8 mouse cellular contexts compared by ENCODE assay signal in genomic region chr1:153751763-153752301, GRCm38 (mm10). TPM values are rescaled to one million over a fixed set of nuclear protein-coding genes. Genes with fewer than 3 reads are reported as not detected.
DNase-seq lines count a peak whose midpoint lies in the region; ATAC-seq and TF ChIP-seq lines count a peak whose summit lies in the region.

No protein-coding gene starts in this region.

- TF ChIP-seq POLR2A in liver, adult 2 months (IDR thresholded peaks at IDR 0.05; ENCODE audit: extremely low read depth, insufficient read depth, low read length): no peak

- peaks cover 4% of the 10 kb centered on the region for H3K4me1 ChIP-seq in liver, adult 2 months (ENCODE audit: control insufficient read depth, insufficient read depth, low read length)

- no peaks in the 10 kb centered on the region for H3K79me2 ChIP-seq in liver, adult 2 months (ENCODE audit: control insufficient read depth, insufficient read depth, low read length)

- H3K36me3 ChIP-seq in liver, adult 2 months (ENCODE audit: control insufficient read depth, insufficient read depth, low read length): no peaks in the 10 kb centered on the region

- peak overlapping the region; percentile 43 for H3K9ac ChIP-seq in liver, adult 2 months (ENCODE audit: low read depth, low read length)

- H3K27me3 ChIP-seq in liver, adult 2 months (ENCODE audit: control insufficient read depth, insufficient read depth, low read length): no peaks in the 10 kb centered on the region

- ATAC-seq in common myeloid progenitor, adult 5-6 weeks (replicated peaks; ENCODE audit: low read depth, poor library complexity, severe bottlenecking): peak; percentile 67

- DNase-seq in urinary bladder, adult 18-20 months (ENCODE audit: low spot score in 2 of 2): peak; percentile 24 to 55
- DNase-seq in urinary bladder, postnatal 4 days (ENCODE audit: low spot score in 2 of 2): no peak
- peak; percentile 18 for DNase-seq in heart, postnatal 25 days (ENCODE audit: low spot score)
- peak; percentile 31 for DNase-seq in liver, adult 2 months (ENCODE audit: extremely low read depth, low read depth, low spot score)
- DNase-seq in naive thymus-derived CD4-positive, alpha-beta T cell, adult 2 months (ENCODE audit: low read depth): peak; percentile 83
- no peak for DNase-seq in layer of hippocampus, postnatal 10 days (ENCODE audit: low spot score in 2 of 2)
- DNase-seq in frontal cortex, postnatal 10 days (ENCODE audit: low spot score in 2 of 2): no peak

- H3K27ac ChIP-seq in liver, adult 2 months (replicated peaks; ENCODE audit: insufficient read depth, low read depth, low read length): peak overlapping the region; percentile 39

- peak overlapping the region; percentile 45 for H3K4me3 ChIP-seq in liver, adult 2 months (ENCODE audit: insufficient read depth, low read depth, low read length)

- intact Hi-C loops in heart, postnatal 25 days (cut with DNase I): no loop called here

- WGBS in liver, adult 2 months: 25% methylated on average over 13 of the region's 13 CpGs

- TF ChIP-seq CTCF in liver, adult 2 months (IDR thresholded peaks at IDR 0.05; ENCODE audit: low read depth, low read length): no peak

RNA-seq across cellular contexts. Expression of gene Rnasel, which starts 2.6 kb away (rescaled TPM):
- total RNA-seq in common myeloid progenitor, adult 5-6 weeks (2017): 50.9 and 71.5 TPM in 2 replicates
- total RNA-seq in heart, postnatal 25 days (2021): 1 to 10 TPM; 5.8 to 6.1 TPM
- total RNA-seq in liver, adult 2 months (2014; rRNA removed): 3.7 and 5.1 TPM in 2 replicates
- 0.57 and 0.72 TPM in 2 replicates for polyA plus RNA-seq in liver, adult 2 months (2012; rRNA removed)
- total RNA-seq in layer of hippocampus, postnatal 10 days (2021): 10 to 100 TPM; 14.7 to 16.0 TPM

RNA-seq across cellular contexts. Expression of gene Rgs16, which starts 11.7 kb away (rescaled TPM):
- not detected in 2 replicates for total RNA-seq in common myeloid progenitor, adult 5-6 weeks (2017)
- 1 to 10 TPM; 1.4 to 2.4 TPM for total RNA-seq in heart, postnatal 25 days (2021)
- 38.2 and 125 TPM in 2 replicates for total RNA-seq in liver, adult 2 months (2014; rRNA removed)
- 1.6 and 3.9 TPM in 2 replicates for polyA plus RNA-seq in liver, adult 2 months (2012; rRNA removed)
- 1 to 10 TPM; 5.0 to 5.1 TPM for total RNA-seq in layer of hippocampus, postnatal 10 days (2021)

Comparison
In these comparisons a context has a peak if more than half of its experiments do, and no peak if none do; other contexts are left out.
1. DNase-seq: peak in urinary bladder, adult 18-20 months (2 of 2), heart, postnatal 25 days (single experiment), liver, adult 2 months (single experiment) and naive thymus-derived CD4-positive, alpha-beta T cell, adult 2 months (single experiment); none in urinary bladder, postnatal 4 days (0 of 2), layer of hippocampus, postnatal 10 days (0 of 2) and frontal cortex, postnatal 10 days (0 of 2).